Mouse (Mus musculus) brain, embryonic 14.5 days (tissue): ENCODE data around the gene Taf4.

Source experiments
- CTCF ChIP-seq: fragments of 200-500 bp; IDR thresholded peaks from 2 replicates; pipeline ENCODE4 v1.5.1; 2012; ENCODE audit warnings: inconsistent platforms, mild to moderate bottlenecking, moderate library complexity, borderline replicate concordance; ENCODE audit not compliant: insufficient read depth, insufficient read length; ENCODE audit errors: extremely low read depth
- POLR2A ChIP-seq: fragments of 200-500 bp; IDR thresholded peaks from 2 replicates; pipeline ENCODE4 v1.6.1; 2012; ENCODE audit warnings: mild to moderate bottlenecking, inconsistent platforms, borderline replicate concordance; ENCODE audit not compliant: poor library complexity, insufficient read depth, insufficient read length, severe bottlenecking; ENCODE audit errors: extremely low read depth

DNA sequence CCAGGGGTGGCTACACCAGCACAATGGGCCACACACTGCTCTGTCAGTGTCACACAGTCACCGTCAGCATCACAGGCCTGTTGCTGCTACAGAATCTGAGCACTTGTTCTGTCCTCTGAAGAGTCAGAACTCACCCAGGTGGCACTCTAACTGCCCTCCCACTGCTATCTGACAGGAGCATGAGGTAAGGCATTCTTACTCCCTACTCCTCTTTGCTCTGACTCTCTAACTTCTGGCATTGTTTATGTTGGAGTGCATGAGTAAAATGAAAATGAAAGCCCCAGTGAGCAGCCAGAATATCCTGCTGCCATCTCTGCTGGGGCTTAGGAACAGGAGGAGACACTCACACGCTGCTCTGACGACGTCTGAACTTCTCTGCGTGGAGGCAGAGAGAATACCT is 28.8 kb downstream of the Taf4 start:
- TF ChIP-seq CTCF (no peak), POLR2A (no peak)
